Mouse (Mus musculus): ENCODE measurements at regions not wholly inside any gene's neighbourhood (a gene's known extent, or its start where the extent isn't known, plus 50 kb on each side); places are given as distances from the start of the nearest gene placed in this dataset.

DNA sequence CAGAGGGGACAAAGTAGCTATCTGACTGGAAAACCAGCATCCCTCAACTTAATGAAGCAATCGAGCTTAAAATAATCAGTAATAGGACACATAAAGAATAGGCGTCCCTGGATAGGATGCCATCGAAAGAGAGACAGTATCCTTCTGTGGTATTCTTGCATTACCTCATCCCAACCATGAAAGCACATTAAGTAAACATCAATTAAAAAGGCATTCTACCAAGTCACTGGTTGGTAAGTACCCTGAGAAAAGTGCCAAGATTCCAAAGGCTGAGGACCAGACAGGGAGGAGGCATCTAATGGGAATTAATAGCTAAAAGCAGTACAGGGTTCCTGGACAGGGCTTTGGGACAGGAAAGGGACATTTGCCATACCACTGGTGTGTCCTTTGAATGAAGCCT is 118.8 kb downstream of the Lmo4 start:
- Histone ChIP-seq H3K27ac (ENCODE audit: low read depth) (no peak overlapping the region), H3K4me1 (ENCODE audit: insufficient read depth) (no peaks in the 10 kb centered on the region), H3K4me2 (ENCODE audit: low read depth, low read length) (no peak overlapping the region), H3K27me3 (ENCODE audit: insufficient read depth, low read length) (no peaks in the 10 kb centered on the region), H3K9ac (replicated peaks) (no peak overlapping the region), H3K9me3 (ENCODE audit: low read length) (no peaks in the 10 kb centered on the region), H3K4me3 (ENCODE audit: low read depth, low read length) (no peak overlapping the region), H3K36me3 (replicated peaks; ENCODE audit: insufficient read depth, low read length) (no peaks in the 10 kb centered on the region)
- TF ChIP-seq EP300 (IDR thresholded peaks at IDR 0.05; ENCODE audit: low read depth) (no peak), CTCF (IDR thresholded peaks at IDR 0.05; ENCODE audit: low read depth) (no peak)
- ATAC-seq (no peak), DNase-seq (no peak)
- 69% methylated on average over 3 of the region's 3 CpGs for WGBS (ENCODE audit: insufficient replicate concordance)

DNA sequence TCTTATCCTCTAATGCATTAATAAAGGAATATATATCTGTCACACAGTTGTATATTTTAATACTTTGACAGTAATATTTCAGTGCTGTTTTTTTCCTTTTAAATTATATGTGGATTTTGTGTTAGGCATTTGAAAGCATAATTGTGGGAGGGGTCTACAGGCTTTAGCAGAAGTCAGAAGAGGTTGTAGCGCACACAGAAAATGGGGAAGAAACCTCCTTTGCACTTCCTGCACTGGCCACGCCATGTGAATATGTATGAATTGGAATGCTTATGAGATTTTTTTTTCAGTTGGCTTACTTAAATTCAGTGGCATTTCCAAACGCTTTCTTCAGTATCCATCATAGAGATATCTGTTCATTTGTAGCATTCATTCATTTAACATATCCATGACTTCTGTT is 125.1 kb downstream of the Lmo4 start:
- Histone ChIP-seq H3K27ac (ENCODE audit: low read depth) (no peak overlapping the region), H3K4me1 (ENCODE audit: insufficient read depth) (no peaks in the 10 kb centered on the region), H3K27me3 (ENCODE audit: insufficient read depth, low read length) (no peaks in the 10 kb centered on the region), H3K9me3 (ENCODE audit: low read length) (no peaks in the 10 kb centered on the region), H3K4me2 (ENCODE audit: low read depth, low read length) (no peak overlapping the region), H3K4me3 (ENCODE audit: low read depth, low read length) (no peak overlapping the region), H3K36me3 (replicated peaks; ENCODE audit: insufficient read depth, low read length) (no peaks in the 10 kb centered on the region), H3K9ac (replicated peaks) (no peak overlapping the region)
- DNase-seq (no peak), ATAC-seq (no peak)
- TF ChIP-seq EP300 (IDR thresholded peaks at IDR 0.05; ENCODE audit: low read depth), result no peak
- TF ChIP-seq CTCF (IDR thresholded peaks at IDR 0.05; ENCODE audit: low read depth), result no peak
- 61% methylated on average over 3 of the region's 3 CpGs for WGBS (ENCODE audit: insufficient replicate concordance)

DNA sequence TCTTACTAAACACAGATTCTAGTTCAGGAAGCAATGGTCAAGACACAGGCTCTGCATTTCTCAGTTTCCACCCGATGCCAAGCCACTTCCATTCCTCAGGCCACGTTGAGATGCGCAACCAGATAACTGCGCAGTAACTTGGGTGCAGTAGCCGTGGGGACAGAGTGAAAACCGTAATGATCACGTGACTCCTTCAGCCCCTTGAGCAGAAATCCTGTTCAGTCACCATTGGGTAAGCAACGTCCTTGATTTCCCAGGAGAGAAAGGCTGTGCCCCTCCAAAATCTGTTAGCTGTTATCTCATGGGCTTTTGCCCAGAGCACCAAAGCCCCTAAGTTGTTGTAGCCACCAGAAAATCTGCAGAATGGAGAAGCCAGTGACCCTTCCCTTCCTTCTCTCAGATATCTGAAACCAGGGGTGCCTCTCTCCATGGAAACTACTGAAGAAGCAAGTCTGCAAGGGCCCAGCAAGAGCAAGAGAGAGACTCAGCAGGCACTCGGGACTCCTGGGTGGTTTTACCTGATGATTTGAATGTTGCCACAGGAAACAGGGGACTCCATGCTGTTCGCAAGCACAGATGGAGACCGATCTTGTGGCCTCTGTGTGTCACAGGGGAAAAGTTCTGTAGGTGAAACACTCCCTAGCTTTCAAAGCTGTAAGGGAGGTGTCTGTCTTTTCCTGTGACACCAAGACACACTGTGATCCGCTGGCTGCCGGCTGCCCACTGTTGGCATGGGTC is 126.7 kb downstream of the Lmo4 start:
- no peak for DNase-seq
- no peaks in the 10 kb centered on the region for H3K4me1 ChIP-seq (ENCODE audit: insufficient read depth)
- H3K9me3 ChIP-seq (ENCODE audit: low read length), result no peaks in the 10 kb centered on the region
- WGBS (ENCODE audit: insufficient replicate concordance), result 66% methylated on average over 13 of the region's 13 CpGs
- H3K27ac ChIP-seq (ENCODE audit: low read depth), result no peak overlapping the region
- no peaks in the 10 kb centered on the region for H3K36me3 ChIP-seq (replicated peaks; ENCODE audit: insufficient read depth, low read length)
- no peak for ATAC-seq
- H3K9ac ChIP-seq (replicated peaks), result no peak overlapping the region
- no peak for TF ChIP-seq EP300 (IDR thresholded peaks at IDR 0.05; ENCODE audit: low read depth)
- no peak for TF ChIP-seq CTCF (IDR thresholded peaks at IDR 0.05; ENCODE audit: low read depth)
- no peak overlapping the region for H3K4me3 ChIP-seq (ENCODE audit: low read depth, low read length)
- no peak overlapping the region for H3K4me2 ChIP-seq (ENCODE audit: low read depth, low read length)
- H3K27me3 ChIP-seq (ENCODE audit: insufficient read depth, low read length), result no peaks in the 10 kb centered on the region

DNA sequence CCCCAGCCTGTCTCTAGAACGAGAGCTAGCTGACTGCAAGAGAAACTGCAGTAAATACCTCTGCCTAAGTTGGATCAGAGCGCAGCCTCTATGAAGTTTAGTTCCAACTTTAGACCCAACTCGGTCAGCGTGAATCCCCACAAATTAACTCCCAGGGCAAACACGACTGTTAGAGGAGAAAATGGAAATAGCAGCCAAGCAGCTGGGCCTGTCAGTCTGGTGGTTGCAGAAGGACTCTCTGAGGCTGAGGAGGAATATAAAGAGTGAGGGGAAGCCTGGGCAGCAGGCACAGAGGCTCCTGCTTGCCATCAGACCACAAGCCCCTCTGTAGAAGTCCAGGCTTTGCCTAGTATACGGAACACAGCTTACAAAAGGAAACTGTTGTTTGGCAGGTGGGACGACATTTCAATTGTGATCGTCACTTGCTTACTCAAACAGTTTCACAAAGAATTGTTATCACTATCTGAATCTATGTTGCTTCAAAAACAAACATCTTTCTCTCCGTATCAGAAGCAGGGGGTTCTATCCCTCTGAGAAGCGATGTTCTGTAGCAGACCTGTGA is 135.0 kb downstream of the Lmo4 start:
- Histone ChIP-seq H3K36me3 (replicated peaks; ENCODE audit: insufficient read depth, low read length) (no peaks in the 10 kb centered on the region), H3K27ac (ENCODE audit: low read depth) (no peak overlapping the region), H3K4me1 (ENCODE audit: insufficient read depth) (no peaks in the 10 kb centered on the region), H3K9ac (replicated peaks) (no peak overlapping the region), H3K9me3 (ENCODE audit: low read length) (no peaks in the 10 kb centered on the region), H3K27me3 (ENCODE audit: insufficient read depth, low read length) (no peaks in the 10 kb centered on the region), H3K4me2 (ENCODE audit: low read depth, low read length) (no peak overlapping the region), H3K4me3 (ENCODE audit: low read depth, low read length) (no peak overlapping the region)
- DNase-seq (no peak), ATAC-seq (no peak)
- WGBS (ENCODE audit: insufficient replicate concordance), result 61% methylated on average over 10 of the region's 10 CpGs
- no peak for TF ChIP-seq CTCF (IDR thresholded peaks at IDR 0.05; ENCODE audit: low read depth)
- no peak for TF ChIP-seq EP300 (IDR thresholded peaks at IDR 0.05; ENCODE audit: low read depth)

DNA sequence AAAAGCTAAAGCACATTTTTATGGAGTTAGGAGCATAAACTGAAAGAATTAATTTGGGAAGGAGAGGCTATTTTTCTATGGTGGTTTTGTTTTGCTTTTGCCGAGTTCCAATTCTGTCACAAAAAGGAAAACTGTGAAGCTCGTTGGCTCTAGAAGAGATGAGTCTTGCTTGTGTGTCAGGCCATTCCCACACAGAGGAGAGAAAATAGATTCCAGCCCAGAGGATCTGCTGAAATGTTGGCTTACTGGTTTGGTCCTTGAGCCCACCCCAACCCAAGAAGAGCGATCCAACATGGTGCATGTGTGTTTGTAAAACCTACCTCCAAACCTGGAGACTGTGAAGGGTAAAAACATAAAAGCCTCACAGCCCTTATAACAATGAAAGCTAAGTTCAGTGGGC is 138.0 kb downstream of the Lmo4 start:
- Histone ChIP-seq H3K27me3 (ENCODE audit: insufficient read depth, low read length) (no peaks in the 10 kb centered on the region), H3K4me3 (ENCODE audit: low read depth, low read length) (no peak overlapping the region), H3K4me2 (ENCODE audit: low read depth, low read length) (no peak overlapping the region), H3K27ac (ENCODE audit: low read depth) (no peak overlapping the region), H3K4me1 (ENCODE audit: insufficient read depth) (no peaks in the 10 kb centered on the region), H3K9me3 (ENCODE audit: low read length) (no peaks in the 10 kb centered on the region), H3K36me3 (replicated peaks; ENCODE audit: insufficient read depth, low read length) (no peaks in the 10 kb centered on the region), H3K9ac (replicated peaks) (no peak overlapping the region)
- ATAC-seq (no peak), DNase-seq (no peak)
- WGBS (ENCODE audit: insufficient replicate concordance), result 74% methylated on average over 3 of the region's 3 CpGs
- TF ChIP-seq CTCF (IDR thresholded peaks at IDR 0.05; ENCODE audit: low read depth) (no peak), EP300 (IDR thresholded peaks at IDR 0.05; ENCODE audit: low read depth) (no peak)

DNA sequence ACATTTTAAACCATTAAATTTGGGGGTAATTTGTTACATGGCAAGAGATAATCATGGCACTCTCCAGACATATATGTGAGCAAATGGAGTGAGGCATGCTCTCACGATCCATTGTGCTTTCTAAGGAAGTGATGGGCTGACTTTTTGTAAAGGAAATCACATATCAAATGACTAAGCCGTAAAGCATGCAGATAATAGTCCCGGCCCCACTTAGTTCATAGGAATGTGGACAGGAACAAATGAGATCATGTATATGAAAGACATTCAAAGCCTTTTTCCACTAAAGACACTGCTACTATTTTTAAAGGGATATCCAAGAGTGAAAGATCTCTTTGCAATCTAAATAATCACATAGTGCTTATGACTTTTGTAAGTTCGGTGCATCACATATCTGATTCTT is 146.9 kb downstream of the Lmo4 start:
- H3K4me1 ChIP-seq (ENCODE audit: insufficient read depth), result no peaks in the 10 kb centered on the region
- H3K36me3 ChIP-seq (replicated peaks; ENCODE audit: insufficient read depth, low read length), result no peaks in the 10 kb centered on the region
- no peaks in the 10 kb centered on the region for H3K9me3 ChIP-seq (ENCODE audit: low read length)
- ATAC-seq (no peak), DNase-seq (no peak)
- no peak overlapping the region for H3K27ac ChIP-seq (ENCODE audit: low read depth)
- TF ChIP-seq CTCF (IDR thresholded peaks at IDR 0.05; ENCODE audit: low read depth), result no peak
- TF ChIP-seq EP300 (IDR thresholded peaks at IDR 0.05; ENCODE audit: low read depth), result no peak
- no peak overlapping the region for H3K4me2 ChIP-seq (ENCODE audit: low read depth, low read length)
- no peak overlapping the region for H3K9ac ChIP-seq (replicated peaks)
- no peaks in the 10 kb centered on the region for H3K27me3 ChIP-seq (ENCODE audit: insufficient read depth, low read length)
- 63% methylated on average over 4 of the region's 4 CpGs for WGBS (ENCODE audit: insufficient replicate concordance)
- H3K4me3 ChIP-seq (ENCODE audit: low read depth, low read length), result no peak overlapping the region

Measured in liver, postnatal 0 days (tissue).